Mouse (Mus musculus): Measurements from ENCODE around the gene Usp49. TPM values are rescaled to one million over a fixed set of nuclear protein-coding genes. Genes with fewer than 3 reads are reported as not detected.

The Usp49 gene
- polyA plus RNA-seq, 1 experiment from 2014 or later: 3.0 TPM

DNA sequence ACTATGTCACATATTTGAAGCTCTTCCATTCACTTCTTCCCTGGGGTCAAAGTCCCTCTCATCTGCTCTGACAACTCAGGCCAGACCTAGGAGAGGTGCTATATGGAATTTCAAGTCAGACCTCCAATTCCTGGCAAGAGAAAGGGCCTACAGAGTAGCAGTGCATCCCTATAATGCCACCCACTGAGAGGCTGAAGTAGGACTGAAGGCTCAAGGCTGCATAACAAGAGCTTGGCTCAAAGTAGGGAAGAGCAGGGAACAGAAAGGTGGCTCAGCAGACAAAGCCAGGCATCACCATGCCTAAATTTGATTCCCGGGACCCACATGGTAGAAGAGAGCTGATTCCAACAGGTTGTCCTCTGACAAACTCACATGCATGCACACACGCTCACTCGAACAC, 61.2 kb downstream of the Usp49 start:
- no peak for ATAC-seq (ENCODE audit: insufficient number of reproducible peaks, insufficient read depth, low FRiP score, low read depth)
- H3K4me3 ChIP-seq (ENCODE audit: control insufficient read depth in 1 of 2, insufficient read depth in 1 of 2, low read depth in 1 of 2, low read length in 2 of 2): no peak overlapping the region
- WGBS: 94% methylated on average over 3 of the region's 3 CpGs

DNA sequence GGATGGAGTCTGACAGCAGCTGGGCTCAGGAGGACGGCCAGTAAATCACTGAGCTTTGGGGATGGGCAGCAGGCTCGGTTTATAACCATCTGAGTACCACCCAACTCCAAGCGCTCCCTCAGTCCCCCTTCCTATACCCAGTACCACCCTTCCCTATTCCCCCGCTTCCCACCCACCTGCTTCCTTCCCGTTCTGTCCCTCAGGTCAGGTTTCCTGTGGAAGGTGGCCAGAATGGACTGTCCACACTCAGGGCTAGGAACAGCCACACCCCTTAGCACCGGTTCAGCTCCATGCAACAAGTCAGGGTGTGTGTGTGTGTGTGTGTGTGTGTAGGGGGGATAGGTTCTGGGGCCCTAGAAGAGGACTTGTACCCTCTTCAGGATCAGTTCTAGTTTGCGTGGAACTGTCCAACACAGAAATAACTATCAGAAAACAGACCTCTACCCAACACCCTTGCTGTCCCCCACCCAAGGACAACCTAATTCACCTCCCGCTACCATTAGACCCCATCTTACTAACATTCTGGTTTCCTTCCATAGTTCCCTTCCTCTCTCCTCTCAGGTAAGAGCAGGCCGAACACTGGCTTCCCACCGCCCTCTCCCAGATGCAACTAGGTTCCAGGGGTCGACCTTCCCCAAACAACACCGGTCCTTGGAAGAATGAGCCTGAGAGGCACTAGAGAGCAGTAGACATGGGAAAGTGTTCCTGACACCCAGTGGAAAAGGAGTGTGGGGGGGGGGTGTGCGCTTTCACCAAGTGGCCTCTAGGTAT, 63.4 kb downstream of the Usp49 start:
- H3K27me3 ChIP-seq (ENCODE audit: control insufficient read depth, insufficient read depth, low read length): peaks cover 3% of the 10 kb centered on the region; the same call in 1 of the 2 replicates
- no peak for ATAC-seq (ENCODE audit: insufficient number of reproducible peaks, insufficient read depth, low FRiP score, low read depth)
- H3K36me3 ChIP-seq (ENCODE audit: control insufficient read depth, insufficient read depth, low read length): no peaks in the 10 kb centered on the region; the same call in 1 of the 2 replicates
- peak overlapping the region; percentile 77 to 85 for H3K4me3 ChIP-seq (ENCODE audit: control insufficient read depth in 1 of 2, insufficient read depth in 1 of 2, low read depth in 1 of 2, low read length in 2 of 2)
- no peaks in the 10 kb centered on the region for H3K9me3 ChIP-seq (ENCODE audit: control insufficient read depth, low read length)
- peak overlapping the region in 1 of 2 experiments; percentile 39; a peak in 2 of 4 replicates for H3K27ac ChIP-seq (replicated peaks in 1 of 2; ENCODE audit: control insufficient read depth in 1 of 2, insufficient read depth in 1 of 2, low read depth in 2 of 2, low read length in 2 of 2)
- WGBS: 32% methylated on average over 13 of the region's 13 CpGs
- peak overlapping the region; percentile 90 for H3K4me2 ChIP-seq (ENCODE audit: low read length)
- H3K4me1 ChIP-seq (ENCODE audit: control insufficient read depth in 2 of 2, insufficient read depth in 2 of 2, low read length in 2 of 2): peaks cover 3 to 12% of the 10 kb centered on the region in 2 experiments; a peak in 3 of 4 replicates
- peak overlapping the region; percentile 70 for H3K9ac ChIP-seq (ENCODE audit: low read length)

More for the DNA sequence above, 61.2 kb downstream of the Usp49 start:
- no peak overlapping the region for H3K9ac ChIP-seq (ENCODE audit: low read length)
- no peak overlapping the region for H3K4me2 ChIP-seq (ENCODE audit: low read length)
- no peak overlapping the region for H3K27ac ChIP-seq (replicated peaks in 1 of 2; ENCODE audit: control insufficient read depth in 1 of 2, insufficient read depth in 1 of 2, low read depth in 2 of 2, low read length in 2 of 2)
- H3K36me3 ChIP-seq (ENCODE audit: control insufficient read depth, insufficient read depth, low read length): peaks cover 2% of the 10 kb centered on the region
- peaks cover 8 to 20% of the 10 kb centered on the region in 2 experiments for H3K4me1 ChIP-seq (ENCODE audit: control insufficient read depth in 2 of 2, insufficient read depth in 2 of 2, low read length in 2 of 2)
- peaks cover 3% of the 10 kb centered on the region; the same call in 1 of the 2 replicates for H3K27me3 ChIP-seq (ENCODE audit: control insufficient read depth, insufficient read depth, low read length)
- no peaks in the 10 kb centered on the region for H3K9me3 ChIP-seq (ENCODE audit: control insufficient read depth, low read length)

DNA sequence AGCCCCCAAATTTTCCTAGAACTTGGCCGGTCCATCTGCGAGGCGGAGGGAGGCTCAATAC, 63.8 kb downstream of the Usp49 start, which contains the start of gene Gm21981:
Gene Gm21981 (minus strand): TSS at position 14 of the 61 bp plus-strand sequence.
- H3K4me1 ChIP-seq (ENCODE audit: control insufficient read depth in 2 of 2, insufficient read depth in 2 of 2, low read length in 2 of 2): peaks cover 3 to 10% of the 10 kb centered on the region in 2 experiments; a peak in 3 of 4 replicates
- H3K9ac ChIP-seq (ENCODE audit: low read length): peak within 1 kb of the TSS; percentile 91
- no peaks in the 10 kb centered on the region for H3K9me3 ChIP-seq (ENCODE audit: control insufficient read depth, low read length)
- H3K27me3 ChIP-seq (ENCODE audit: control insufficient read depth, insufficient read depth, low read length): peaks cover 3% of the 10 kb centered on the region; the same call in 1 of the 2 replicates
- no peak for ATAC-seq (ENCODE audit: insufficient number of reproducible peaks, insufficient read depth, low FRiP score, low read depth)
- peak within 1 kb of the TSS; percentile 77 to 85 for H3K4me3 ChIP-seq (ENCODE audit: control insufficient read depth in 1 of 2, insufficient read depth in 1 of 2, low read depth in 1 of 2, low read length in 2 of 2)
- peak within 1 kb of the TSS in 1 of 2 experiments; percentile 39; a peak in 2 of 4 replicates for H3K27ac ChIP-seq (replicated peaks in 1 of 2; ENCODE audit: control insufficient read depth in 1 of 2, insufficient read depth in 1 of 2, low read depth in 2 of 2, low read length in 2 of 2)
- H3K4me2 ChIP-seq (ENCODE audit: low read length): peak within 1 kb of the TSS; percentile 90
- peaks cover 2% of the 10 kb centered on the region; the same call in 1 of the 2 replicates for H3K36me3 ChIP-seq (ENCODE audit: control insufficient read depth, insufficient read depth, low read length)
- 0% methylated on average over 3 of the region's 3 CpGs for WGBS

DNA sequence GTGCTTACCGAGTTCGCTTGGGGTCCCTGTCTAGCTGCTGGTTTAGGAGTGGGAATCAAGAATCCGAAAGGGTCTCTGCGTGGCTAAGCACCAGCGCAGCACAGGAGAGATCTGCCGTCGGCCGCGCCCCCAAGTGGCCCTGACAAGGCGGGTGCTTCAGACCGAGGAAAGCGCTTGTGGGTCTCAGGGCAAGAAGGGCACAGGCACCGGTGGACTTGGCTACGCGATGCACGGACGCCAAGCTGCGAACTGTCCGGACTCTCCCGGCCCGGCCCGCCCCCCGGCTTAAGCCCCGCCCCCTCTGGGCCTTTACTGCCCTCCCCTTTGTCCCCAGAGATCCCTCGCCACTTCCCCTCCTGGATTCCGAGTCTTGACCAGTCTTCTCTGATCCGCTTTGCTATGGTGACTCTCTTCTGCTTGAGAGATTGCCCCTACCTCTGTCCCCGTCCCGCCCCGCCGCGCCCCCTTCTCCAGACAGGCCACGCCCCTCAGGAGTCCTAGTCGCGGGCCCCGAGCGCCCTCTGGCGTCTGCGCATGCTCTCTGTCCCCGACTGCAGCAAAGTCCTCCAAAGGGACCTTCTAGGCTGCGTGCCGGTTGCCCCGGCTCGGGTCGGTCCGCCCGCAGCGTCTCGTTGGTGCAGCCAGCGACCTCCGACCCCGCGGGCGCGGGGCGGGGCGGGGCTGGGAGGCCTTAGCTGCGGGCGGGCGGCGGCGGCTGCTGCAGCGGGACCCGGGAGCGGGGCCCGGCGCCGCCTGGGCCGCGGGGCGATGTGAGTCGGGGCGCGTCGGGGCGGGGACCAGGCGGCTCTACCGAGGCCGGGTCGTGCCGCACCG, 64.2 kb downstream of the Usp49 start, which contains the start of gene Prickle4:
Gene Prickle4 (minus strand): TSS at position 234 of the 834 bp plus-strand sequence.
- under 1% methylated on average over 79 of the region's 82 CpGs for WGBS
- Histone ChIP-seq H3K27me3 (ENCODE audit: control insufficient read depth, insufficient read depth, low read length) (peaks cover 3% of the 10 kb centered on the region; the same call in 1 of the 2 replicates), H3K4me1 (ENCODE audit: control insufficient read depth in 2 of 2, insufficient read depth in 2 of 2, low read length in 2 of 2) (peaks cover 3 to 7% of the 10 kb centered on the region in 2 experiments; a peak in 3 of 4 replicates), H3K4me3 (ENCODE audit: control insufficient read depth in 1 of 2, insufficient read depth in 1 of 2, low read depth in 1 of 2, low read length in 2 of 2) (peak within 1 kb of the TSS; percentile 77 to 85), H3K9ac (ENCODE audit: low read length) (peak within 1 kb of the TSS; percentile 91), H3K9me3 (ENCODE audit: control insufficient read depth, low read length) (no peaks in the 10 kb centered on the region), H3K36me3 (ENCODE audit: control insufficient read depth, insufficient read depth, low read length) (peaks cover 6% of the 10 kb centered on the region), H3K27ac (replicated peaks in 1 of 2; ENCODE audit: control insufficient read depth in 1 of 2, insufficient read depth in 1 of 2, low read depth in 2 of 2, low read length in 2 of 2) (peak within 1 kb of the TSS in 1 of 2 experiments; percentile 39; a peak in 2 of 4 replicates), H3K4me2 (ENCODE audit: low read length) (peak within 1 kb of the TSS; percentile 90)
- peak; percentile 89 for ATAC-seq (ENCODE audit: insufficient number of reproducible peaks, insufficient read depth, low FRiP score, low read depth)

- Histone ChIP-seq H3K4me1 (ENCODE audit: control insufficient read depth in 2 of 2, insufficient read depth in 2 of 2, low read length in 2 of 2) (peaks cover 3 to 7% of the 10 kb centered on the region in 2 experiments; a peak in 3 of 4 replicates), H3K9ac (ENCODE audit: low read length) (peak overlapping the region; percentile 91), H3K36me3 (ENCODE audit: control insufficient read depth, insufficient read depth, low read length) (peaks cover 9% of the 10 kb centered on the region), H3K27ac (replicated peaks in 1 of 2; ENCODE audit: control insufficient read depth in 1 of 2, insufficient read depth in 1 of 2, low read depth in 2 of 2, low read length in 2 of 2) (peak overlapping the region in 1 of 2 experiments; percentile 39; a peak in 1 of 4 replicates), H3K9me3 (ENCODE audit: control insufficient read depth, low read length) (no peaks in the 10 kb centered on the region), H3K4me2 (ENCODE audit: low read length) (peak overlapping the region; percentile 90), H3K27me3 (ENCODE audit: control insufficient read depth, insufficient read depth, low read length) (no peaks in the 10 kb centered on the region; the same call in 1 of the 2 replicates), H3K4me3 (ENCODE audit: control insufficient read depth in 1 of 2, insufficient read depth in 1 of 2, low read depth in 1 of 2, low read length in 2 of 2) (peak overlapping the region; percentile 77 to 85)
- ATAC-seq (ENCODE audit: insufficient number of reproducible peaks, insufficient read depth, low FRiP score, low read depth): no peak
- under 1% methylated on average over 18 of the region's 23 CpGs for WGBS
Observed at GRCm38 (mm10) chr17:47695337-47695710, 64.8 kb downstream of the Usp49 start.

DNA sequence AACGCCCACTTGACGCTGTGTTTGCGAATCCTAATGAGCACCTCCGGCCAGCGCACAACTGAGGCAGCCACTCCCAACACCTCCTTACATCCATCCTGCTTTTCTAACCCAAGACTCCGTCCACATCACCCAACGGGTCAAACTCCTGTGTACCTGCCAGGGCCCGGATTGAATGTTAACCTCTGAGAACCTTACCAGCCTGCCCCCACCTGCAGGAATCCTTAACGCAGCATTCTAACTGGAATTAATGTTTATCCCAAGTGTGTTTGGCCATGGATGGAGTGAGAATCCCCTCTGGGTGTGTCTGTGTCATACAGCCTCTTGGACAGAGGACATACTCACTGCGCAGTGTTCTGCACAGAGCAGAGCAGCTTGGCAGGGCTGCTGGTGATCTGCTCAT, 67.7 kb downstream of the Usp49 start:
- Histone ChIP-seq H3K4me2 (ENCODE audit: low read length) (no peak overlapping the region), H3K9ac (ENCODE audit: low read length) (no peak overlapping the region), H3K4me3 (ENCODE audit: control insufficient read depth in 1 of 2, insufficient read depth in 1 of 2, low read depth in 1 of 2, low read length in 2 of 2) (no peak overlapping the region), H3K27me3 (ENCODE audit: control insufficient read depth, insufficient read depth, low read length) (no peaks in the 10 kb centered on the region; the same call in none of the 2 replicates), H3K9me3 (ENCODE audit: control insufficient read depth, low read length) (no peaks in the 10 kb centered on the region), H3K27ac (replicated peaks in 1 of 2; ENCODE audit: control insufficient read depth in 1 of 2, insufficient read depth in 1 of 2, low read depth in 2 of 2, low read length in 2 of 2) (no peak overlapping the region), H3K36me3 (ENCODE audit: control insufficient read depth, insufficient read depth, low read length) (peaks cover 30% of the 10 kb centered on the region), H3K4me1 (ENCODE audit: control insufficient read depth in 2 of 2, insufficient read depth in 2 of 2, low read length in 2 of 2) (peaks cover 8 to 18% of the 10 kb centered on the region in 2 experiments; a peak in 3 of 4 replicates)
- 86% methylated on average over 10 of the region's 10 CpGs for whole genome bisulfite sequencing
- no peak for ATAC-seq (ENCODE audit: insufficient number of reproducible peaks, insufficient read depth, low FRiP score, low read depth)

DNA sequence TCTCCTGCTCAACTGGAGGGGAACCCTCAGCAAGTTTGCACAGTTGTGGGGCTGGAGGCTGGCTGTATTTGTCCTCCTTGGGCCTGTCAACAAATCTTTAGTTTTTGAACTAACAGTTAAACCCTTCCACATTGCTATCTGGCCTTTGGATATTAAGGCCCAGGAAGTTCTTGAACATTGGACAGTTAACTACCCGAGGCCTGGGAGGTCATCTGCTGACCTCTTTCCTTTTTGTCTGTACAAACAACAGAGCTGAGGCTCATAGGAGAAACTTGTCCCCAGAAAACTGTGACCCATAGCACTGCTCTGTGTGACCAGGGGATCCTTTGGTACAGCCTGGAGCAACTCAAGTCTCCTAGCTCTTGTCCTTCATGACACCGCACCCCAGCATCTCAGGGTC, 68.6 kb downstream of the Usp49 start:
- Histone ChIP-seq H3K9ac (ENCODE audit: low read length) (no peak overlapping the region), H3K36me3 (ENCODE audit: control insufficient read depth, insufficient read depth, low read length) (peaks cover 36% of the 10 kb centered on the region), H3K4me2 (ENCODE audit: low read length) (no peak overlapping the region), H3K4me1 (ENCODE audit: control insufficient read depth in 2 of 2, insufficient read depth in 2 of 2, low read length in 2 of 2) (peaks cover 9 to 17% of the 10 kb centered on the region in 2 experiments; a peak in 3 of 4 replicates), H3K27me3 (ENCODE audit: control insufficient read depth, insufficient read depth, low read length) (no peaks in the 10 kb centered on the region; the same call in none of the 2 replicates), H3K27ac (replicated peaks in 1 of 2; ENCODE audit: control insufficient read depth in 1 of 2, insufficient read depth in 1 of 2, low read depth in 2 of 2, low read length in 2 of 2) (no peak overlapping the region), H3K9me3 (ENCODE audit: control insufficient read depth, low read length) (no peaks in the 10 kb centered on the region), H3K4me3 (ENCODE audit: control insufficient read depth in 1 of 2, insufficient read depth in 1 of 2, low read depth in 1 of 2, low read length in 2 of 2) (no peak overlapping the region)
- ATAC-seq (ENCODE audit: insufficient number of reproducible peaks, insufficient read depth, low FRiP score, low read depth): no peak
- WGBS: 75% methylated on average over 2 of the region's 2 CpGs

Measured in heart, embryonic 14.5 days (tissue).